Mouse (Mus musculus) embryo, embryonic 10 days (tissue): ENCODE results near the gene Ccdc85c.
A peak's percentile ranks its signal among the peaks of the same experiment; 100 is the strongest.

Experiments
- DNase-seq: peaks from one replicate; pipeline ENCODE4 v3.0.0-alpha.2; 2015; ENCODE audit warnings: low spot score

The Ccdc85c gene

GRCm38 (mm10) chr12:108267653-108268052 lies 7.6 kb downstream of the Ccdc85c start:
- DNase-seq, result no peak

DNA sequence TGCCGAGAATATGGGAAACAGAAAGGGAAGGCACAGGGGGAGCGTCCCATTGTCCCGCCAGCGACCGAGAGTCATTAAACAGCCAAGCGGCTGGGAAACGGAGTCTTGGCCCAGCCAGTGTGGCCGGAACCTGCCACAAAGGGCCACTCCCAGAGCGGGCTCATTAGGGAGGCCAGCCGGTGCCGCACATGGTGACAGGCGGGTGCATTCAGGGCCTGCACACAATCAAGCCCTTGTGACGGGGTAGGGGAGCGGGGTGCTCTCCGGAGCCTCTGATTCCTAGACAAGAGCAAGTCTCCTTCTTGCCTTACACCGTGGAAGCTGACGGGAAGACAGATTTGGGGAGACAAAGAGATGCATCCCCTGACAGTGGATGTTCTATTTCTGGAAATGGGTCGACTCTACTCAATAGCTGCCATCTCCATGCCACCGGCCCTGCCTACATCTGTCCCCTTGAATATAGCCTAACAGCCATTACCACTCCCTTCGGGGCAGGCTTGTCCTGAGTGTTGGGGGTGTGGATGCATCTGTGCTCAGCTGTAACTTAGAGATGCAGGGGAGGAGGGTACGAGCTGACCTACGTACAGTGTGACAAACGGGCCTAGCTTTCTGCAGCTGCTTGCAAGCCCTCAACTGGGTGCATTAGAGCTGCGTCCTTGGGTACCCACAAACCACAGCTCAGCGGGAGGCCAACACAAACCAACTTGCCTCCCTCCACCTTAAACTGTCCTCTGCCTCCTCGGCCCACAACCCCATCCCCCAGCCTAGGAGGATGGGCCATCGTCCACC lies 9.2 kb downstream of the Ccdc85c start:
- DNase-seq, result peak; percentile 77

- no peak for DNase-seq
Measured at GRCm38 (mm10) chr12:108264918-108265317, 10.3 kb downstream of the Ccdc85c start.

- no peak for DNase-seq
Measured at GRCm38 (mm10) chr12:108260950-108261349, 14.3 kb downstream of the Ccdc85c start.

DNA sequence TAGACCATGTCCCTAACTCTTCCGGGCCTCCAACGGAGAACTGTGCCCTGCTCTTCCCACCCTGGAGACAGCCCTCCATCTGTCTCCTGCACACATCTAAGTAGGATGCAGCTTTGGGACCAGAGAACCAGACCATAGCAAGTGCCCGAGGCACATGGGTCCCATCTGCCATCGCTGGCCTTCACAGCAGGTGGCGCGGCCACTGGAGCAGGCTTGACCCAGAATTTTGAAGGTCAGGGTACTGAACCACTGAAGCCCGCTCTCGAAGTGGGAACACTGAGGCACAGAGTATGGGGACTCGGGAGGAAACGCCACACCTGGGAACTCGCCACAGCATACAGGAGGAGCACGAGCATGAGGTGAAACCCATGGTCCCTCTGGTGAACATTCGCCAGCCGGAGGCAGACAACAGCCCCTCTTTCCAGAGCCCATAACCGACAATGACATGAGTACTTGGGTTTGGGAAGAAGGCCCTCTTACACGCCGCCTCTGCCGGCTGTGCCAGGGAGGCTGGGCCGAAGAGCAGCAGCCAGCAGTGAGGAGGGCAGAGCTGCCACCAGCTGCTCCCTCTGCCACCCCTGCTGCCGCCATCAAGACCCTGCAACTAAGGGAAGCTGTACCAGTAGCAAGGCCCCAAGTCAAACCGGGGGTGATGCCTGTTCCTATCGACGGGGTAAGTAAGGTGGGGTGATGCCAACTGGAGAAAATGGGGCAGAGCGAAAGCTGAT lies 15.7 kb downstream of the Ccdc85c start:
- DNase-seq, result no peak

DNA sequence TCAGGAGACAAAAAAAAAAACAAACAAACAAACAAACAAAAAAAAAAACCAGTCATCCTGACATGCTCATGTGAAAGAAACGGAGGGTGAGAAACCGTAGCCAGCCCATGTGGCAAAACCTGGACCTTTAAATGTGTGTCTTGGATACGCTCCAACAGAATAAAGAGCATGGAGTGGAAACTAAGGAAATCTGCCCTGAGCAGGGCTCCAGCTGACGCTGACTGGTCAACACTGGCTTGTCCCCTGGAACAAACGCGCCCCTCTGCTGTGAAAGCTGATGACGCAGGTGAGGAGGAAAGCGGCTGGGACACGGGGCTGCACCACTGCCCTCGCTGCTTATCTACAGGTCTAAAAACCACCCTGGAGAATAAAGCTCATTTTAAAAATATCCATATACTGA lies 18.5 kb downstream of the Ccdc85c start:
- DNase-seq, result no peak

DNA sequence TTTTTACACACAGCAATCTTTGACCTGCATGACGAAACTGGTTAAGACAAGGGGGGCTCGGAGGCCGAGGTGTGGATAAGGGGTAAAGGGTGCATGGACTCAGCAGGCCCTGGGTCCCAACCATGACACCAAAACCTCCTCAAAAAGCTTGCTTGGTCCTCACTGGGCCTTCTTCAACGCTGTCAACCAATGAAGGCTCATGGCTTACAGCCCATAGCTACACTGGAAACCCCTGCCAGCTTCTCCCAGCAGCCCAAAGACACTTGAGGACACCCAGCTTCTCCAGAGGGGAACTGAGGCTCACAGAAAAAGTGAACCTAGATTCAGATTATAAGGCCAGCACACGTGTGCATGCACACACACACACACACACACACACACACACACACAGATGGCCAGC lies 19.3 kb downstream of the Ccdc85c start:
- no peak for DNase-seq

GRCm38 (mm10) chr12:108255511-108255919 lies 19.7 kb downstream of the Ccdc85c start:
- peak; percentile 85 for DNase-seq

- DNase-seq, result no peak
Measured at GRCm38 (mm10) chr12:108253042-108253441, 22.2 kb downstream of the Ccdc85c start.

DNA sequence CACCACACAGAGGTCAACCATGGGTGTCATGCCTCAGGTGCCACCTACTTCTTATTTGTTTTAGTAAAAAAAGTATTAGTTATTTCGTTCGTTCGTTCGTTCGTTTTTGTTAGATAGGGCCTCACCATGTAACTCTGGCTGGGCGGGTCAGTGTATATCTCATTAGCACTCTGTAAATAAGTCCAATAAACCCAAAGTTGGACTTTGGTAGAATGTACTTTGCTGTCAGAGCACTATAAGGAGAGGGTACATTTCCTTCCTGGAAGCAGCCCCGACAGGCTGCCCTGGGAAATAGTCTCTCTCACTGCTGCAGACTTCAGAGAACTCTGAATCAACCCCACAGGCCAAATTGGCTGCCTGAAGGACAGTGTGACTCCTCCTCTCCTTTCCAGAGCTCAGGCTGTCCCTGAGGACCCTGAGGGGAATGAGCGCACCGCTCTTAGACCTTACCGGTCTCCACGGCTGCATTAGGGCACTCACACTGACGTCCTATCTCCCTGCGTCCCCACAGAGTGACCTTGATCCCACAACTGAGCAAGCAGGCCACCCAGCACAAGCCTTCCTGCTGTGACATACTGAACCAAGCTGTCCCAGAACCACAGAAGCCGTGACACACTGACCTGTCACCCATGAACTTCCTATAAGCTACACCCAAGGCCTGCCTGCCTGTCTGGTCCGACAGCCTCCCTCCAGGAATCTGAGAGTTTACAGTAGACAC lies 23.2 kb downstream of the Ccdc85c start:
- DNase-seq, result no peak

DNA sequence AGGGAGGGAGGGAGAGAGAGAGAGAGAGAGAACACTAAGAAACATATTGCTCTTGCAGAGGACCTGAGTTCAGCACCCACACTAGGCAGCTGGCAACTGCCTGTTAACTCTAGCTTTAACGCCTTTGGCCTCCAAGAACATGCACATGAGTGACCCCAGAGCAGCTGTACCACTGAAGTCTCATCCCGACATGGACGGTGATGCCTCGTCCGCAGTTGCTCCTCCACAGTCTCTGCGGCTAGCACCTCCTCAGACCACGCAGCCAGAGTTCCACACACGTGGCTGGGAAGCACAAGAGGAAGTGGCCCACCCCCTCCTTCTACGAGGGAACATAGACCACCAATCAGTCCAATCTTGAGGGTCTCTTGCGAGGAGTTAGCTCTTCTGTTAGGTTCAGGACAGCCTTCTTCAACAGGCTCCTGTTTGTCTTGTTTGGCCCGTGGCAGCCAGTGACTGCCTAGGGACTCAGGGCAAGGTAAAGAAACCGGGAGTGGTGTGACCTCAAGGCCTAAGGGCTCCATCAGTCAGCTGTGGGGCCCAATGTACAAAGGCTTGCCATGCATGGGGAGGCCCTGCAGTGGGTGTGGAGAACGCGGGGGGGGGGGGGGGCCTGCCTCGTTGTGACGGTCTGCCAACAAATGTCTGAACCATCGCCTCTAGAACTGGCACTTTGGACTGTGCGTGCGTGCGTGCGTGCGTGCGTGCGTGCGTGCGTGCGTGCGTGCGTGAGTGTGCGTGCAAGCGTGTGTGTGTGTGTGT lies 24.0 kb downstream of the Ccdc85c start:
- DNase-seq, result no peak

DNA sequence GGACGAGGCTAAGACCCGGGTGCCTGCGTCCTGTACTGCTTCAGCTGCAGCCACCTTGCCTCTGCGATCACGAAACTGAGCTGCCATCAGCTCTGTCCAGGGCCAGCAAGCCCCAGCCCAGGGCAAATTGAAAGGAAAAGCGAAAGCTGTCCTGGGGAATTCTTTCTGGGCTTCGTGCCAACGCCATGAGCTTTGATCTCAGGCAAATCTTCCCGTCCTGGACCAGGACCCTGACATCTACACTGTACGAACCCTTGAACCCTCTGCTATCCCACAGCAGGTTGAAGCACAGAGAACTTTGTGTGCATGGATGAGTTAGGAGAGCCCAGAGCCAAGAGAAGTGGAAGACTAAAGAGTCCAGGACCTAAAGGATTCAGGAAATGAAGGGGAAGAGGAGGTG lies 25.7 kb downstream of the Ccdc85c start:
- no peak for DNase-seq

GRCm38 (mm10) chr12:108249019-108249418 lies 26.2 kb downstream of the Ccdc85c start:
- no peak for DNase-seq

- DNase-seq, result no peak
Measured at GRCm38 (mm10) chr12:108246759-108247500, 28.3 kb downstream of the Ccdc85c start.

GRCm38 (mm10) chr12:108245579-108245978 lies 29.6 kb downstream of the Ccdc85c start:
- DNase-seq, result no peak

DNA sequence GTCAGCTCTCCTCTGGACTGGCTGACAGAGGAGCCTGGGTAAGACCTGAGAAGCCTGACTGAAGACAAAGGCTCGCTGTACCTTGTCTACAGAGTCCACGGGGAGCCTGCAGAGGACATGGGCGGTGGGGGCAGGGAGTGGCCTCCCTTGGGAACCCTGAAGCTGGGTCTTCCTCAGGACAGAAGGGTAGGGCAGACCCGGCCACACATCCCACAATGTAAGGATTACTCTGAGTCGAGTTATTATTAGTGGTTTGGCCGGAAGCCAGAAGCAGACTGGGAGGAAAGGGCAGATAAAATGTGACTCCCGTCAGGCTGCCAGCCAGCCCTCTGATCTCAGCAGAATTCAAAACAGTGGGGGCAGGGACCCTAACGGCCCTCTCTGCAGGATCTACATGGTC lies 30.4 kb downstream of the Ccdc85c start:
- peak; percentile 62 for DNase-seq

DNA sequence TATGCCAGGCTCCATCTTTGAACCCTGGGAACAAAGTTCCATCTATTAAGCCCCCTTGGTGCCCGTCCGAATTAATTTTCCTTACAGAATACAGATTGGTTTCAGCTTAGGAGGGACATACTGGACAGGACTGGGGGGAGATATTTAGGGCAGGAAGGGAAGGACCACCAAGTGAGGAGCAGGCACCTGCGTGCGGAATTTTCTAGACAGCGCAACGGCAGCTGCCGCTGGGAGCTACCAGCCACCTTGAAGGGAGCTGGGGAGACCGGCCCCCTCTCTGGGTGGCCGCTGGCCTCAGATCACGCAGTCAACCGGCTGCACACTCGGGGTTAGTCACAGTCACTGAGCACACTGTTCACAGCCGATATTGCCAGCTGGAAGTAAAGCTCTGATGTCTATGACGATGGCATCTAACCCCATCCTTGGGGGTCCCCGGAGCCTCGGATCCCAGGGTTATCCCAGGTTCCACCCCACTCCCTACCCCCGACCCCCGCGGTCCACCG lies 32.9 kb downstream of the Ccdc85c start:
- no peak for DNase-seq

DNA sequence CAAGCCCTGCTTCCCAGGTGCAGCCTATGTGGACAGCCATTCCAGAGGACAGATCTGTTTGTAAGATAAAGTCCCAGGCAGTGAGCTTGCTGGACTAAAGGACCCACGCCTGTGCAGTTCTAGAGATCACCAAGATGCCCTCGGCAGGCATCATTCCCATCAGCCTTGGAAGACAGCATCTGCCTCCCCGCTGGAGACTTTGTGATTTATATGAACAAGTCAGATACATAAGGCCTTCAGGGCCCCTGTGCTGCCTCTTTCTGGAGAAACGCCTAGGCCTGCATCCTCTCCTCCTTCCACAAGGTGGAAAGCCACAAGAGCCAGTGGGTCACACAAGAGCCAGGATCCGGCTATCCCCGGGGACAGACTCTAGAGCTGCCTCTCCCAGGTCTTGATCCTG lies 33.6 kb downstream of the Ccdc85c start:
- DNase-seq, result no peak

DNA sequence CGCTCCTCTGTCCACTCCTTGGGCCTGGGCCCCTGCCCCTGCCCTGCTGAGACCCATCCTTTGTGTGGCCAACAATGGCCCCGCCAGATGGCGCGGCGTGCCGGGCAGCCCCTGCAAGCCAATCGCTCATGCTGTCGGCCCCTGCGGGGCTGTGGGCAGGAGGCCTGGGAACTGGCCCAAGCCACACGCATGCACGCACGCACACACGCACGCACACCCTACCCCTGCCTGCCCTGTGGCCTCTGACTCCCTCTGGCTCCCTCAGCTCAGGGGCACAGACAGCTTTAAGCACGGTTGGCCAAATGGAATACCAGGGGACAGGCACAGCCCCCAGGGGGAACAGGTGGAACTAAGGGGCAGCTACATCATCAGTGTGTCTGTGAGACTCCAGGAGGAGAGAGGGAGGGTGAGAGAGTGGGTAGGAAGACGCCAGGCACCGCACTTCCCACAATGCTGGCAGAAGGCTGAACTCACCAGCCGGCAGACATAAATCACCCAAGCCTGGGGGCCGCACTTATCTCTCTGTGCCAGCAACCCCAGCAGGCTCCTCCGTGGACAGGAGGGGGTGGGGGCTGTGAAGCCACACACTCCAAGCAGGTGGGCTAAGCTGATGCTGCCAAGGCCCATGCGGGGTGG lies 34.2 kb downstream of the Ccdc85c start:
- peak; percentile 82 for DNase-seq

DNA sequence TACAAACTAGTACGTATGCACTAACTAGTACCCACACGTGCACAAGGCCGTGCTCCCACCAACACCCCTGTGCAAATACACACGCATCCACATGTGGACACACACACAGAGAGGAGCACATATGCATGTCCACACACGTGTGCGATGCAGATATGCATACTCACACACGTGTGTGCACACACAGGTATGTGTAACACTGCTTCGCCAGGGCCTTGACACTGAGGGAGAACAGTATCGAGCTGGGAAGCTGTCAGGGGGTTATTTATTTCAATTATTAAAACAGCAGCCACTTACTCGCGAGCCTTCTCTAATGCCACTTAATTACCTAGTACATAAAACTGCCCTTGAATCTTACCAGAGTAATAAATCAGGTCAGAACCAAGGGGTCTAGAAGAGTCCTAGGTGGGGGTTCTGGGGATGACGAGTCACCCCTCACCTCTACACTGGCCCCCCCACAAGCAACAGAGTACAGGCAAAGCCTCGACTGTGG lies 34.8 kb downstream of the Ccdc85c start:
- DNase-seq, result no peak

DNA sequence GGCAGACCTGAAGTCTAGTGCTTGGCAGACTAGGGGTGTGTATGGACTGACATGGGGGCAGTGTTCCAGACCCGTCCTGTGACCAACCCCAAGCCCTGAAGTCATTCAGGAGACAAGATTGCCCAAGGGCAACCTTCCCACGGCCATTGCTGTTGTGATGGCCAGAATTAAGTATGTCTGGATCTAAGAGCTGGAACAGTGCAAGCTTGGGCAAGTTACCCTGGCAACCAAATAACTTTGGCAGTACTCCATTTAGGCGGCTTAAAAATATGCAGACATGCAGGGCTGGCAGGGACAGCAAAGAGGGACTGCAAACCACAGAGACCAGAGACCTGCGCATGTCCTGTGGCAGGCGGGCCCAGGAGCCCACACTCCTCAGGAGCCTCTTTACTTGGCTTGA lies 35.8 kb downstream of the Ccdc85c start:
- no peak for DNase-seq
